Mouse (Mus musculus) hindbrain, postnatal 0 days (tissue): ENCODE data around the gene Capn7. TPM values are rescaled to one million over a fixed set of nuclear protein-coding genes. Genes with fewer than 3 reads are reported as not detected.

Experiments
- ATAC-seq: fragments of 200-750 bp; cut with Nextera tagmentation; 2 replicates; pipeline ENCODE4 v1.8.0; 2017; ENCODE audit warnings: mild to moderate bottlenecking, moderate TSS enrichment, moderate library complexity
- DNase-seq: peaks from one replicate; pipeline ENCODE4 v3.0.0-alpha.2; 2015; ENCODE audit warnings: low spot score
- H3K27ac ChIP-seq: fragments of 300-500 bp; sonication (generic); 2 replicates; pipeline ENCODE4 v1.5.1; 2014; ENCODE audit warnings: mild to moderate bottlenecking
- H3K27me3 ChIP-seq: fragments of 300-500 bp; sonication (generic); 2 replicates; pipeline ENCODE4 v1.6.1; 2014; ENCODE audit warnings: low read length, mixed read lengths; ENCODE audit not compliant: insufficient read depth
- H3K36me3 ChIP-seq: fragments of 300-500 bp; sonication (generic); 2 replicates; pipeline ENCODE4 v1.6.1; 2014; ENCODE audit warnings: low read length, mixed read lengths; ENCODE audit not compliant: insufficient read depth
- H3K4me1 ChIP-seq: fragments of 300-500 bp; sonication (generic); 2 replicates; pipeline ENCODE4 v1.6.1; 2014; ENCODE audit warnings: antibody characterized with exemption, low read length, mixed read lengths; ENCODE audit not compliant: insufficient read depth
- H3K4me2 ChIP-seq: fragments of 300-500 bp; sonication (generic); 2 replicates; pipeline ENCODE4 v1.6.1; 2014; ENCODE audit warnings: low read depth, mild to moderate bottlenecking, low read length, moderate library complexity, mixed read lengths
- H3K4me3 ChIP-seq: fragments of 300-500 bp; sonication (generic); 2 replicates; pipeline ENCODE4 v1.5.1; 2014; ENCODE audit warnings: low read length
- H3K9ac ChIP-seq: fragments of 300-500 bp; sonication (generic); replicated peaks from 2 replicates; pipeline ENCODE4 v1.6.1; 2014; ENCODE audit warnings: mild to moderate bottlenecking, low read length, moderate library complexity, mixed read lengths
- H3K9me3 ChIP-seq: fragments of 300-500 bp; sonication (generic); 2 replicates; pipeline ENCODE4 v1.6.1; 2016; ENCODE audit warnings: low read length, mixed read lengths
- CTCF ChIP-seq: IDR thresholded peaks from 2 replicates; pipeline ENCODE4 v1.5.1; 2016; ENCODE audit warnings: antibody characterized with exemption, control low read depth, low read depth
- WGBS: fragments of 180-500 bp; shearing (Covaris S2); extraction: QIAGEN DNeasy Blood & Tissue Kit; methylation state at CpG from one replicate; pipeline ENCODE4 v1.1.7; 2014; 5-methylcytosine and 5-hydroxymethylcytosine counted together
- polyA plus RNA-seq: library from polyadenylated mRNA; unstranded; fragments of >200 nt; fragmentation: Nextera tagmentation; extraction: Ambion mirVana; gene quantifications from 2 replicates; pipeline ENCODE4 v1.2.1, GENCODE M21; 2015
- total RNA-seq: library from RNA; depleted of rRNA; stranded (reverse); fragments of >200 nt; gene quantifications from 2 replicates; pipeline ENCODE4 v1.2.3, GENCODE M21; 2014

The Capn7 gene
- total and polyA plus RNA-seq, 2 experiments from 2014 or later, result 48.2 to 50.5 TPM

GRCm38 (mm10) chr14:31329741-31330140 lies 6.7 kb upstream of the Capn7 start:
- no peak overlapping the region for H3K27ac ChIP-seq
- no peak for DNase-seq

DNA sequence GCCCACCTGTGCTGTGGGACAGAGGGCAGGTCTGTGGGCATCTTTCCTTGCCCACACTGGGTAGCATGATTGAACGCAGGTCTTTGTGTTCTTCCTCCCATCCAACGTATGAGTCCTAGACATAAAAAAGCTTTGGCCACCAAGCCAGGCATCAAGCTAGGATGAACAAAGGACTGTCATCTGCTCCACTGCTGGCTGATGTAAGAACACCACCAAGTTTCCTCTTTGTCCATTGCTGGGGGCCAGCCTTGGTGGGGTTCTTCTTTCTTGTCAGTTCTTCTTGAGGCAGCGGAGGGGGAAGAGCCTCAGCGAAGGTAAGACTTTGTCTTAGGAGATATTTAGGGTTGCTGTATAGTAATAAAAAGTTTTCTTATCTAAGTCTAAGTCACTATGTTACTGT lies 5.5 kb upstream of the Capn7 start:
- Histone ChIP-seq H3K4me2 (no peak overlapping the region), H3K27ac (no peak overlapping the region), H3K9me3 (no peaks in the 10 kb centered on the region), H3K9ac (no peak overlapping the region), H3K4me3 (no peak overlapping the region), H3K27me3 (no peaks in the 10 kb centered on the region), H3K4me1 (no peaks in the 10 kb centered on the region), H3K36me3 (no peaks in the 10 kb centered on the region)
- TF ChIP-seq CTCF, result no peak
- ATAC-seq, result no peak
- WGBS, result 68% methylated on average over 4 of the region's 4 CpGs
- DNase-seq, result no peak

More at GRCm38 (mm10) chr14:31329741-31330140, 6.7 kb upstream of the Capn7 start:
- no peak for TF ChIP-seq CTCF
- no peak for ATAC-seq
- H3K9me3 ChIP-seq, result no peaks in the 10 kb centered on the region
- 51% methylated on average over 2 of the region's 2 CpGs for WGBS
- no peak overlapping the region for H3K4me2 ChIP-seq
- H3K27me3 ChIP-seq, result no peaks in the 10 kb centered on the region
- no peak overlapping the region for H3K9ac ChIP-seq
- H3K4me1 ChIP-seq, result no peaks in the 10 kb centered on the region
- no peak overlapping the region for H3K4me3 ChIP-seq
- no peaks in the 10 kb centered on the region for H3K36me3 ChIP-seq

DNA sequence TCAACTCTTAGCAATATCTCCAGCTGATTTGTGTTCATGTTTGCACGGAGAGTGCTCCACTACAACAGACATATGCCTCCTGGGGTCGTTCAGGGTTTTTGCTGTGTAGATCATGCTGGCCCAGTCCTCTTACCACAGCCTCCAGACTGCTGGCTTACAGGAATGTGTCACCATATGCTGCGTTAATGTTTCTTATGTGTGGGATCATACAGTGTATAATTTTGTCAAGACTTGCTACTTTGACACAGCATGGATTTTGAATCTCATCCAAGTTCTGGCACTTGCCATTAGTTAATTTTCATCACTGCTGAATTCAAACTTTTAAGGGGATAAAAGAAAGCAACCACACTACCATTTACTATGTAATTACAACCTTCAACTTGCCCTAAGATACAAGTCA lies 673 bp upstream of the Capn7 start:
- no peaks in the 10 kb centered on the region for H3K9me3 ChIP-seq
- peak overlapping the region; percentile 84 for H3K4me3 ChIP-seq
- peaks cover 8% of the 10 kb centered on the region; the same call in 1 of the 2 replicates for H3K4me1 ChIP-seq
- no peaks in the 10 kb centered on the region for H3K36me3 ChIP-seq
- peak overlapping the region; percentile 97 for H3K27ac ChIP-seq
- no peaks in the 10 kb centered on the region for H3K27me3 ChIP-seq
- H3K4me2 ChIP-seq, result peak overlapping the region; percentile 60
- ATAC-seq, result no peak
- 31% methylated on average over 3 of the region's 3 CpGs for WGBS
- peak overlapping the region; percentile 86 for H3K9ac ChIP-seq
- TF ChIP-seq CTCF, result no peak
- DNase-seq, result no peak

- TF ChIP-seq CTCF, result no peak
- H3K27me3 ChIP-seq, result no peaks in the 10 kb centered on the region
- 0 out of 2 replicates have a peak overlapping the region, but pooled peaks have one; percentile 97 for H3K27ac ChIP-seq
- peak overlapping the region; percentile 60 for H3K4me2 ChIP-seq
- no peak for ATAC-seq
- WGBS, result 38% methylated on average over 7 of the region's 7 CpGs
- H3K4me3 ChIP-seq, result peak overlapping the region; percentile 84
- DNase-seq, result no peak
- no peaks in the 10 kb centered on the region for H3K36me3 ChIP-seq
- H3K4me1 ChIP-seq, result peaks cover 8% of the 10 kb centered on the region; the same call in 1 of the 2 replicates
- peak overlapping the region; percentile 86 for H3K9ac ChIP-seq
- H3K9me3 ChIP-seq, result no peaks in the 10 kb centered on the region
These were observed 968 bp downstream of the Capn7 start for GRCm38 (mm10) chr14:31337406-31337805.

GRCm38 (mm10) chr14:31337947-31338346 lies 1.5 kb downstream of the Capn7 start:
- Histone ChIP-seq H3K27me3 (no peaks in the 10 kb centered on the region), H3K4me2 (peak overlapping the region; percentile 60), H3K4me1 (peaks cover 8% of the 10 kb centered on the region; the same call in 1 of the 2 replicates), H3K9me3 (no peaks in the 10 kb centered on the region), H3K36me3 (no peaks in the 10 kb centered on the region), H3K27ac (no peak overlapping the region), H3K9ac (peak overlapping the region; percentile 86; the same call in 1 of the 2 replicates), H3K4me3 (peak overlapping the region; percentile 84)
- ATAC-seq, result no peak
- DNase-seq, result no peak
- no peak for TF ChIP-seq CTCF

DNA sequence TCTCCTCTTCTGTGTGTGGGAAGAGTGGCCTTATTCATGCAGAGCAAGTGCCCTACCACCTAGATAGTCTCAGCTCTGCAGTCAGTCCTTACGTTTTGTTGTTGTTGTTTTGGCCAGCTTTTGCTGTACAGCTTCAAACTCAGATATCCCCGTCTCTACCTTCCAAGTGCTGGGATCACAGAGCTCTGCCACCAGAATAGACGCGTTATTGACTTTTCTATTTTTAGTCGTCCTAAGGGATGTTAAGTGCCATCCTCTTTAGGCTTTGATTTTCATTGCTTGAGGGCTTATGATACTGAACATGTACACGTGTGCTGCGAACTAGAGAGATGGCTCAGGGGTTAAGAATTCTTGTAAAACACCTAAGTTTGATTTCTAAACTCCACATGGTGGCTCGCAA lies 6.8 kb downstream of the Capn7 start:
- no peak for ATAC-seq
- Histone ChIP-seq H3K4me3 (no peak overlapping the region), H3K27ac (no peak overlapping the region), H3K27me3 (no peaks in the 10 kb centered on the region), H3K36me3 (peaks cover 4% of the 10 kb centered on the region; the same call in 1 of the 2 replicates), H3K4me1 (peaks cover 3% of the 10 kb centered on the region; the same call in 1 of the 2 replicates), H3K9ac (no peak overlapping the region), H3K4me2 (no peak overlapping the region), H3K9me3 (no peaks in the 10 kb centered on the region)
- WGBS, result 85% methylated on average over 8 of the region's 8 CpGs
- no peak for TF ChIP-seq CTCF
- DNase-seq, result no peak

GRCm38 (mm10) chr14:31345367-31345766 lies 8.9 kb downstream of the Capn7 start:
- Histone ChIP-seq H3K9me3 (no peaks in the 10 kb centered on the region), H3K9ac (no peak overlapping the region), H3K4me1 (no peaks in the 10 kb centered on the region), H3K27ac (no peak overlapping the region), H3K27me3 (no peaks in the 10 kb centered on the region), H3K4me3 (no peak overlapping the region), H3K36me3 (peaks cover 16% of the 10 kb centered on the region; the same call in 1 of the 2 replicates), H3K4me2 (no peak overlapping the region)
- DNase-seq (no peak), ATAC-seq (no peak)
- 93% methylated on average over 1 of the region's 1 CpGs for WGBS
- no peak for TF ChIP-seq CTCF
